Comparison of ENCODE assay signal across 12 mouse cellular contexts in the genomic region with DNA sequence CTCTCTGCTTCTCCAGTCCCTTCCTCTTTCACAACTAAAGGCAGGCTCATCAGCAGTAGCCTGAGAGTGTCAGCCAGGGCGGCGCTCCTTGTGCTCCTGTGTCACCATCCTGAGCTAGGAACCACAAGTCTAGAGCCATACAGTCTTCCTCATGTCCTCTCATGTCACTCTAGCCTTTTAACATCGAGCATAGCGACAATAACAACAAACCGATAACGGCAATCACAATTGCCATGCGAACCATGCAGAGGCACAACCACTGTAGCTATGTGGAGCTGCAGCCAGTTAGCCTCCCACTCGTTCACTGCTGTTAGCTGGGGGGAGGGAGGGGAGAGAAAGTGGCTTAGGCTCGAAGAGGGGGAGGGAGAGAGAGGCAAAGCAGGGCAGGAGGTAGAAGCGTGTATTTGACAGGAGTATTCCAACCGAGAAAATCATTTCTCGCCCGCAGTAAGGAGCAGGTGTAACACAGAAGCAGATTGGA. TPM values are rescaled to one million over a fixed set of nuclear protein-coding genes. Genes with fewer than 3 reads are reported as not detected.
DNase-seq lines count a peak whose midpoint lies in the region; ATAC-seq lines count a peak whose summit lies in the region.
"Had no signal": no experiment of that assay in that cellular context is flagged by ENCODE, and none has a peak within 500 bp of the region (broad histone marks: within the 10 kb centered on the region; RNA-seq: fewer than 3 reads in every experiment).

No protein-coding gene starts in this region.

- peak; percentile 52 for ATAC-seq in hindbrain, embryonic 16.5 days
- no peak for ATAC-seq in kidney, embryonic 15.5 days (replicated peaks; ENCODE audit: low FRiP score)

- H3K4me3 ChIP-seq in hindbrain, embryonic 16.5 days (ENCODE audit: low read length), result no peak overlapping the region
- no peak overlapping the region for H3K4me3 ChIP-seq in midbrain, embryonic 10.5 days
- H3K4me3 ChIP-seq in kidney, embryonic 15.5 days (replicated peaks), result no peak overlapping the region
- H3K4me3 ChIP-seq: heart, embryonic 13.5 days; left cerebral cortex, adult 2 months had no signal

- 57% methylated on average over 13 of the region's 13 CpGs for WGBS in hindbrain, embryonic 16.5 days
- 76% methylated on average over 13 of the region's 13 CpGs for WGBS in midbrain, embryonic 10.5 days
- WGBS in kidney, embryonic 15.5 days, result 64% methylated on average over 13 of the region's 13 CpGs

- no peaks in the 10 kb centered on the region for H3K27me3 ChIP-seq in hindbrain, embryonic 16.5 days (replicated peaks; ENCODE audit: control insufficient read depth, insufficient read depth, low read length)
- H3K27me3 ChIP-seq in midbrain, embryonic 10.5 days (ENCODE audit: low read depth, poor library complexity, severe bottlenecking), result no peaks in the 10 kb centered on the region
- no peaks in the 10 kb centered on the region for H3K27me3 ChIP-seq in kidney, embryonic 15.5 days
- H3K27me3 ChIP-seq: heart, embryonic 13.5 days had no signal

- H3K9ac ChIP-seq in hindbrain, embryonic 16.5 days (ENCODE audit: low read depth, low read length), result no peak overlapping the region
- H3K9ac ChIP-seq in kidney, embryonic 15.5 days, result no peak overlapping the region
- H3K9ac ChIP-seq: heart, embryonic 13.5 days had no signal

- H3K36me3 ChIP-seq in hindbrain, embryonic 16.5 days (ENCODE audit: control insufficient read depth, insufficient read depth, low read length), result no peaks in the 10 kb centered on the region
- no peaks in the 10 kb centered on the region for H3K36me3 ChIP-seq in midbrain, embryonic 10.5 days
- no peaks in the 10 kb centered on the region for H3K36me3 ChIP-seq in kidney, embryonic 15.5 days
- H3K36me3 ChIP-seq: heart, embryonic 13.5 days had no signal

- H3K27ac ChIP-seq in hindbrain, embryonic 16.5 days (ENCODE audit: low read depth, low read length), result peak overlapping the region; percentile 18; the same call in 1 of the 2 replicates
- peak overlapping the region; percentile 69 for H3K27ac ChIP-seq in midbrain, embryonic 10.5 days (replicated peaks)
- no peak overlapping the region for H3K27ac ChIP-seq in kidney, embryonic 15.5 days
- H3K27ac ChIP-seq: heart, embryonic 13.5 days; left cerebral cortex, adult 2 months had no signal

- peak; percentile 54 to 56 for DNase-seq in right cerebral cortex, adult 2 months (ENCODE audit: low spot score in 2 of 2)
- DNase-seq in right cerebral cortex, postnatal 4 days, result no peak
- no peak for DNase-seq in midbrain, embryonic 10.5 days (ENCODE audit: low spot score)
- DNase-seq in telencephalon, adult 2 months (ENCODE audit: low read depth, low spot score), result peak; percentile 51
- no peak for DNase-seq in lung, adult 18-20 months
- DNase-seq in embryo, embryonic 11 days, result no peak
- DNase-seq: adrenal gland, postnatal 10 days; lung, postnatal 14 days had no signal

- H3K9me3 ChIP-seq in hindbrain, embryonic 16.5 days (ENCODE audit: control insufficient read depth, low read length), result no peaks in the 10 kb centered on the region
- H3K9me3 ChIP-seq in midbrain, embryonic 10.5 days (replicated peaks), result no peaks in the 10 kb centered on the region
- H3K9me3 ChIP-seq in kidney, embryonic 15.5 days (replicated peaks), result no peaks in the 10 kb centered on the region
- H3K9me3 ChIP-seq: heart, embryonic 13.5 days had no signal

- H3K4me1 ChIP-seq in hindbrain, embryonic 16.5 days (ENCODE audit: control insufficient read depth, insufficient read depth, low read depth, low read length), result peaks cover 5% of the 10 kb centered on the region
- peaks cover 22% of the 10 kb centered on the region for H3K4me1 ChIP-seq in midbrain, embryonic 10.5 days
- no peaks in the 10 kb centered on the region for H3K4me1 ChIP-seq in kidney, embryonic 15.5 days

- H3K4me2 ChIP-seq in hindbrain, embryonic 16.5 days (ENCODE audit: low read length), result 0 out of 2 replicates have a peak overlapping the region, but pooled peaks have one; percentile 4
- H3K4me2 ChIP-seq in kidney, embryonic 15.5 days, result no peak overlapping the region
- H3K4me2 ChIP-seq: heart, embryonic 13.5 days had no signal

RNA-seq across cellular contexts. Expression of a gene that starts 25.3 kb away (rescaled TPM):
- 40.7 and 44.6 TPM in 2 replicates for polyA plus RNA-seq in hindbrain, embryonic 16.5 days (2015; fragmentation: Nextera tagmentation; extraction: Ambion mirVana)
- polyA plus RNA-seq in midbrain, embryonic 10.5 days (2016; fragmentation: Nextera tagmentation; extraction: Ambion mirVana), result 11.1 and 16.4 TPM in 2 replicates
- polyA plus RNA-seq in kidney, embryonic 15.5 days (2015; fragmentation: Nextera tagmentation; extraction: Ambion mirVana), result 10.5 and 13.3 TPM in 2 replicates

Comparison
In these comparisons a context has a peak if more than half of its experiments do, and no peak if none do; other contexts are left out.
1. DNase-seq: peak in right cerebral cortex, adult 2 months (2 of 2) and telencephalon, adult 2 months (single experiment); none in right cerebral cortex, postnatal 4 days (single experiment), midbrain, embryonic 10.5 days (single experiment), lung, adult 18-20 months (0 of 2) and embryo, embryonic 11 days (single experiment).